Mouse (Mus musculus) layer of hippocampus, adult 9-10 months (tissue): ENCODE measurements at regions not wholly inside any gene's neighbourhood (a gene's known extent, or its start where the extent isn't known, plus 50 kb on each side); places are given as distances from the start of the nearest gene placed in this dataset.
A peak's percentile ranks its signal among the peaks of the same experiment; 100 is the strongest.
"Not testable (repeated sequence)": the region's sequence is repeated elsewhere in the genome, so short reads cannot be mapped to it uniquely, and the experiment has no call there.

ENCODE experiments used
- DNase-seq: peaks from one replicate; pipeline ENCODE4 v3.0.0; 2022; ENCODE audit warnings: low spot score

- no peak for DNase-seq
Observed at GRCm38 (mm10) chr10:15321480-15321879, 603.5 kb upstream of the Gje1 start.

GRCm38 (mm10) chr10:15317017-15317607 is 599.1 kb upstream of the Gje1 start:
- no peak for DNase-seq

DNA sequence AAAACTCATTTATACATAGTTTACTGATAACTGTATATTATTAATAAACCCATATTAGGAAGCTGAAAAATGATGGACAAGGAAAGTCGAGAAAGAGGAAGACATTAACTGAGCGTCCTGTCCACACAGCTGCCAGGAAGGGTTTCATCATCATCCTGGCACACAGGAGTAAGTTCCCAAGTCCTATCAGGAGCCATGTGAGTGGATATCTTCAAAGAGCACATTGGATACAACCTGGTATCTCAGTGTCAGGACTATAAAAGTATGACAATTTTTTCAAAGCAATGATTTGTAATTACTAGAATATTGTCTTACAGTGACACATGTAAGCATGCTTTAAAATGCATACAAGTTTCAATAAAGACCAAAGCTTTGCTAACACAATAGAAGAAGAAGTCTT is 592.6 kb upstream of the Gje1 start:
- no peak for DNase-seq

GRCm38 (mm10) chr10:15305811-15306473 is 587.9 kb upstream of the Gje1 start:
- no peak for DNase-seq

GRCm38 (mm10) chr10:15300199-15301085 is 582.4 kb upstream of the Gje1 start:
- peak; percentile 43 for DNase-seq

- DNase-seq, result no peak
Observed at GRCm38 (mm10) chr10:15299331-15300198, 581.6 kb upstream of the Gje1 start.

DNA sequence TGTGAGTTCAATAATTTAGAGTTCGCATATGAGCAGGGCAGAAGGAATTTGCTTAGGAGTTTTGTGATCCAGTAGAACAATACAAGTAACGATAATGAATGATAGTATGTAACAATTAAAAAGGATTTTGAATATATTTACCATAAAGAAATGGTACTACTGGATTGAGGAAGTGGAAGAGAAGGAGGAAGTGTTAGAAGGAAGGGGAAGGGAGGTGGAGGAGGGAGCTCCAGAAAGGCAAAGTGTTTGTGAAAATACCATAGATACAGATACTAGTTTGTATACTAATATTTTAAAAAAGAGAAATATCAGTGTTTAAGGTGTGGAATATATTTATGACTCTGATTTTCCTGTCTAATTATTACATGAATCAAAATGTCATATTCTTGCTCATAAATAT is 579.2 kb upstream of the Gje1 start:
- no peak for DNase-seq

DNA sequence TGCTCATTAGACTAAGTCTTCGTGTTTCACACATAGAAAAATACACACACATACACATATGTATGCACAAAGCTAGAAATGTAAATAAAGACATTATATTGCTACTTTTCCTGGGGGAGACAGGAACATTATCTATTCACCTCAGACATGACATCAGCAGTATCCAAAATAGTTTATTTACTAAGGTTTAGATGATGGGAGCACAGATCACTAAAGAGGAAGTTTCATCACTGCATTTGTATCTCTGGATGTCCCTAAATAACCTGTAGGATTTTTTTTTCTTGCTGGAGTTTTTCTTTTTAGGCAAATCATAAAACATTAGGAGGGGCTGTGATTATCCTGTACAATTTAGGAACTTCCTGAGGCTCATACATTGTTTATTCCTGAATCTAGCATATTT is 576.1 kb upstream of the Gje1 start:
- DNase-seq, result no peak

DNA sequence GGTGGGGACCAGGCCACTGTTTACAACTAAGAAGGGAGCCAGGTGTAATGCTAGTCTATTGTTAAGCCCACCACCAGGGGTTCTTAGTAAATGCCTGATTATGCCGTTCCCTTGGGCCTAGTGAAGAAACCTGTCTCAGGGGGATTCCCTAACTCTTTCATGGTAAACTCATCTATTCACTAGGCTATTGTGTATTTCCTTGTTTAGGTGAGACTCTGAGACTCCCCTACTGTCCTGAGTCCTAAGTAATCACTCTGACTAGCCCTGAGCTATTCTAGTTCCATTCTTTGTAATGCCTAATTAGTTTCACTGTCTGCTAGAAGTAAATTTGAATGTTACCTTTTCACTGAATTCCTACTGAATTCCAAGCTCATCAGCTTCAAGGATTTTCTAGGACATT is 545.3 kb upstream of the Gje1 start:
- DNase-seq, result not testable (repeated sequence)

DNA sequence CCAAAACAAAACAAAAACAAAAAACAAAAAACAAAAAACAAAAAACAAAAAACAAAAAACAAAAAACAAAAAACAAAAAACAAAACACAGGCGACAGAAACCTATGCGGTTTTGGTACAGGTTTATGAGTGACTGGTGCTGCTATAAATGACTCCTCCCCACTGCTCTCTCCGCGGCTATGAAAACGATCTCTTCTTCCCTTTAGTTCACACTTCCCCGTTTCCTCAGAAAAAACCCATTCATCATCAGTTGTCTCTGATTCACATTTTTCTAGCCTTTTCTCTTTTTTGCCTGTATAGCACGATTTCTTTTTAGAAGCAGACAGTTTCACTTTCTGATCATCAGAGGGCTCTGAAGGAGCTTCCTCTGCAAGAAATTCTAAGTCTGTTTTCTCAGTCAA is 544.3 kb upstream of the Gje1 start:
- not testable (repeated sequence) for DNase-seq

- DNase-seq, result no peak
Observed at GRCm38 (mm10) chr10:15249402-15250086, 531.5 kb upstream of the Gje1 start.

DNA sequence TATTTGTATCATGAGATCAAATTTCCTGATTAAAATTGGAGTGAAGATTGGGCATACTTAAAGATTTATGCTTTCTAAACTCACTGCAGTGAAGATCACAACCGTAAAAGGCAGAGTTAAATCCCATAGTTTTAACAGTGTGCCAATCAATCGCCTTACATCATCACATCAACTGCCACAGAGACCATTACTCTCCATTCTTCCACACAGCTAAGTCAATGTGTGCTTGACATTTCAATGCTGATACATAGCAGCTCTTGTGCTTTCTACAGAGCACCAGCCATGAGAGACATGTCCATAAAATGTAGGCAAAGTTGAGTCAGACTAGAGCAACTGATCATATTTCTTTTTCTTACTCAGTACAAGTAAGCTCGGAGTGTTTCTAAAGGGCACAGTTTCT is 530.9 kb upstream of the Gje1 start:
- DNase-seq, result no peak

DNA sequence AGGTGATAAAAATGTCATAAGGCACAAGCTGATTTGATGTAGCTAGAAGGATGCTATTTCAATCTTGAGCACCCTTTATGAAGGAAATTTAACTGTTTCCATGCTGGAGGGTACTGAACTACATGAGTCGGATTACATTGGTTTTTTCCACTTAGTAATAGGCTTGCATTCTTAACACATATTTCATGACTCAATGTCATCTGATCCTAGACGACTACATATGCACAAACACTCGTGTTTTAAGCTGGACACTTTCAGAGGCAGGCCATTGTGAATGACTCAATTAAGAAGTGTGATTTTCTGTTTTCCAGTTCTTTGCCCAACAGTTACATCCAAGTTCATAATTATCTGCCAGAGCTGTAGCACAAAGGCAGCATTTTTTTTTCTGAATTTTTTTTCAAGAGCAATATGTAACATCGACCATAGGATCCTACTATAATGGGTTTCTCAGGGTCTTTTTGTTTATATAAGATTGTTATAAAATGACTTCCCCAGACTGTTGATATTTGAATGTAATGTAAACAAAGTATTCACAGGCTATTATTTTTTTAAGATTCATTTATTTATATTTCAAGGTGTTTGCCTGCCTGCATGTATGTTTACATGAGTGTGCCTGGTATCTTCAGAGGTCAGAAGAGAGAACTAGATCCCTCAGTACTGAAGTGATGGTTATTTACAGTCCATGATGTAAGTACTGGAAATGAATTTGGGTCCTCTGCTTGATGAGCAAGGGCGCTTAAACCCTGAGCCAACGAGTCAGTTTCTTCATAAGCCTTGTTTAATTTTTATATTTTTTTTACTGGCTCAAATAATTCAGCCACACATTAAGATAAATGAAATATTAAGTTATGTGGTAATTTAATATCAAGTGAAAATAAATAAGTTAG is 526.6 kb upstream of the Gje1 start:
- DNase-seq, result no peak

- no peak for DNase-seq
Observed at GRCm38 (mm10) chr10:15243460-15243859, 525.4 kb upstream of the Gje1 start.

GRCm38 (mm10) chr10:15218883-15219282 is 500.9 kb upstream of the Gje1 start:
- no peak for DNase-seq

DNA sequence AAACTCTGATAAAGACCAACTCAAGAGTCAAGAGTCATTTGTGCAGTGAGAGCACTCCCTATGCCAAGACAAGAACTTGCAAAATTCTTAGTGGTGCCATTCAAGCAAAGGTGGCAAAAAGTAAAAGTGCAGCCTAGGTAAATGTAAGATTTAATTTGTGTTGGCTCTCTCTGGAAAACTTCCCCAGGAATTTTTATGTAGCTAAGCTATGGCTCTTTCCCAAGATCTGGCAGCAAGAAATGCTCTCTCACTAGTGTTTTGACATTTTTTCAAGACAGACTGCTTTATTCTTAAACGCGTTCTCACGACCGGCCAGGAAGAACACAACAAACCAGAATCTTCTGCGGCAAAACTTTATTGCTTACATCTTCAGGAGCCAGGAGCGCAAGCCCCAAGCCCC is 461.6 kb upstream of the Gje1 start:
- no peak for DNase-seq

DNA sequence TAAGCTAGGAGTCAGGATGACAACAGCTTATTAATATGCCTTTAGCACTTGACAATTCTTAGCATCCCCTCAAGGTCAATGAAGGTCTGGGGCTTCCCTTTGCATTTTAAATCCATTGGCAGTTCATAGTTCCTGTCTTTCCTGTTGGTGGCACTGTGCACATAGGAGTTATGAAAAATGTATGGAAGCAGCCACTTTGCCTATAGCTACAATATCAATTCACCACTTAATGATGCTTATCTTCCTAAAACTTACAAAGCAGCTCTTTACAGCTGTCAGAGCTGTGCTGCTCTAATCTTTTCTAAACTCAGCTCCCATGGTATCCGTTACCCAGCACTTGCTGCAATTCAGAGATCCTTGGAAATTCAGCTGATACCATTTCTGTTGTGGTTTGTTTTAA is 456.4 kb upstream of the Gje1 start:
- no peak for DNase-seq

- DNase-seq, result no peak
Observed at GRCm38 (mm10) chr10:15172558-15172957, 454.5 kb upstream of the Gje1 start.

- DNase-seq, result no peak
Observed at GRCm38 (mm10) chr10:15140703-15141102, 422.7 kb upstream of the Gje1 start.
